ENCODE assay signal across 1 mouse cellular context in genomic region chr11:106037418-106037751, GRCm38 (mm10).
TF ChIP-seq lines count a peak whose summit lies in the region.

No protein-coding gene starts in this region.

TF ChIP-seq in MEL, 35 proteins besides CTCF, POLR2A, EP300 and RAD21:
- TF ChIP-seq USF1 (IDR thresholded peaks at IDR 0.05; ENCODE audit: low read depth, low read length) = no peak
- no peak for TF ChIP-seq ELF1 (IDR thresholded peaks at IDR 0.05; ENCODE audit: low read depth, low read length)
- TF ChIP-seq POLR2AphosphoS2 (IDR thresholded peaks at IDR 0.05; ENCODE audit: low read length) = 0 out of 2 replicates have a peak, but pooled peaks have one; percentile 28
- TF ChIP-seq SIN3A (IDR thresholded peaks at IDR 0.05; ENCODE audit: low read length) = no peak; the same call in 1 of the 2 replicates
- no peak for TF ChIP-seq GABPA (IDR thresholded peaks at IDR 0.05; ENCODE audit: low read depth, low read length)
- TF ChIP-seq GATA1 (IDR thresholded peaks at IDR 0.05; ENCODE audit: low read depth, low read length) = 0 out of 2 replicates have a peak, but pooled peaks have one; percentile 22
- 0 out of 2 replicates have a peak, but pooled peaks have one; percentile 23 for TF ChIP-seq ETS1 (IDR thresholded peaks at IDR 0.05; ENCODE audit: low read depth, low read length)
- no peak for TF ChIP-seq BHLHE40 (IDR thresholded peaks at IDR 0.05; ENCODE audit: borderline replicate concordance, low read depth, low read length)
- no peak for TF ChIP-seq ZNF384 (IDR thresholded peaks at IDR 0.05; ENCODE audit: low read depth, low read length)
- no peak for TF ChIP-seq HCFC1 (IDR thresholded peaks at IDR 0.05; ENCODE audit: low read depth, low read length)
- no peak for TF ChIP-seq UBTF (IDR thresholded peaks at IDR 0.05; ENCODE audit: borderline replicate concordance, insufficient read depth, low read depth, low read length)
- TF ChIP-seq TCF12 (IDR thresholded peaks at IDR 0.05; ENCODE audit: low read depth, low read length) = 0 out of 2 replicates have a peak, but pooled peaks have one; percentile 31
- TF ChIP-seq MAZ (IDR thresholded peaks at IDR 0.05; ENCODE audit: low read depth, low read length) = peak; percentile 55; the same call in 1 of the 2 replicates
- TF ChIP-seq NRF1 (IDR thresholded peaks at IDR 0.05; ENCODE audit: insufficient read depth, low read depth, low read length, poor library complexity, severe bottlenecking) = no peak
- no peak for TF ChIP-seq SMC3 (IDR thresholded peaks at IDR 0.05; ENCODE audit: low read depth, low read length)
- TF ChIP-seq ZMIZ1 (IDR thresholded peaks at IDR 0.05; ENCODE audit: low read depth, low read length) = no peak
- no peak for TF ChIP-seq MAFK (IDR thresholded peaks at IDR 0.05; ENCODE audit: borderline replicate concordance, low read depth, low read length)
- TF ChIP-seq MXI1 (IDR thresholded peaks at IDR 0.05; ENCODE audit: low read depth, low read length) = peak; percentile 8
- no peak for TF ChIP-seq JUND (IDR thresholded peaks at IDR 0.05; ENCODE audit: low read depth, low read length)
- no peak for TF ChIP-seq E2F4 (IDR thresholded peaks at IDR 0.05; ENCODE audit: borderline replicate concordance, low read depth, low read length)
- peak; percentile 81 for TF ChIP-seq CHD2 (IDR thresholded peaks at IDR 0.05; ENCODE audit: low read length)
- TF ChIP-seq POLR2AphosphoS5 (IDR thresholded peaks at IDR 0.05; ENCODE audit: borderline replicate concordance, low read depth, low read length) = no peak
- TF ChIP-seq MYC (IDR thresholded peaks at IDR 0.05; ENCODE audit: low read depth, low read length) = no peak
- 0 out of 2 replicates have a peak, but pooled peaks have one; percentile 23 for TF ChIP-seq TBP (IDR thresholded peaks at IDR 0.05; ENCODE audit: low read depth, low read length)
- TF ChIP-seq ZC3H11A (IDR thresholded peaks at IDR 0.05; ENCODE audit: low read depth, low read length) = no peak
- TF ChIP-seq ZKSCAN1 (IDR thresholded peaks at IDR 0.05; ENCODE audit: low read depth, low read length) = no peak
- no peak for TF ChIP-seq MEF2A (IDR thresholded peaks at IDR 0.05; ENCODE audit: extremely low read depth, insufficient replicate concordance, low read depth, low read length, poor library complexity, severe bottlenecking)
